Mouse (Mus musculus) midbrain, embryonic 14.5 days (tissue): Measurements from ENCODE around the gene Psma2. TPM values are rescaled to one million over a fixed set of nuclear protein-coding genes. Genes with fewer than 3 reads are reported as not detected.

Experiments used
- polyA plus RNA-seq: library from polyadenylated mRNA; unstranded; fragments of >200 nt; fragmentation: Nextera tagmentation; extraction: Ambion mirVana; gene quantifications from 2 replicates; pipeline ENCODE4 v1.2.1, GENCODE M21; 2014

Gene Psma2
- polyA plus RNA-seq, 1 experiment from 2014 or later: 175 TPM

Other genes with a start within 250 kb of the Psma2 start
- 41.5 and 43.0 TPM in 2 replicates for gene Hecw1, start 90.0 kb upstream of the Psma2 start, polyA plus RNA-seq
- gene Mrpl32, start 75 bp upstream of the Psma2 start, polyA plus RNA-seq: 124 and 128 TPM in 2 replicates
- 38.1 and 48.9 TPM in 2 replicates for gene AW209491, start 16.9 kb downstream of the Psma2 start, polyA plus RNA-seq